Mouse (Mus musculus) gastrocnemius, postnatal 4 days (tissue): ENCODE data around the gene Tgfbr3l. TPM values are rescaled to one million over a fixed set of nuclear protein-coding genes. Genes with fewer than 3 reads are reported as not detected.

Experiments used
- DNase-seq, 2 experiments: peaks; one replicate each; pipeline ENCODE4 v3.0.0; 2021 to 2022; ENCODE audit warnings: low spot score in 2 of 2, mixed read lengths in 2 of 2
- total RNA-seq, 2 experiments: library from RNA; stranded (reverse); gene quantifications; 2 replicates each; pipeline ENCODE4 v1.2.3; 2021

Tgfbr3l gene
- total RNA-seq, 2 experiments from 2014 or later: 5.2 to 9.7 TPM

GRCm38 (mm10) chr8:4259805-4260170, 11.8 kb downstream of the Tgfbr3l start:
- no peak for DNase-seq

- DNase-seq: no peak
These were observed 15.2 kb downstream of the Tgfbr3l start for GRCm38 (mm10) chr8:4263105-4263791.

- no peak for DNase-seq
These were observed 17.3 kb downstream of the Tgfbr3l start for GRCm38 (mm10) chr8:4265160-4265914.

- no peak for DNase-seq
These were observed 19.6 kb downstream of the Tgfbr3l start for GRCm38 (mm10) chr8:4267627-4268026.

GRCm38 (mm10) chr8:4269609-4270008, 21.6 kb downstream of the Tgfbr3l start:
- no peak for DNase-seq

GRCm38 (mm10) chr8:4275275-4276110, 27.5 kb downstream of the Tgfbr3l start, which contains the start of gene Timm44:
Gene Timm44, minus strand, starts transcription at chr8:4275913.
- DNase-seq: peak; percentile 85 to 97

GRCm38 (mm10) chr8:4276111-4276465, 28.1 kb downstream of the Tgfbr3l start:
- DNase-seq: no peak

GRCm38 (mm10) chr8:4292738-4293137, 44.7 kb downstream of the Tgfbr3l start:
- DNase-seq: no peak

GRCm38 (mm10) chr8:4297822-4298221, 49.8 kb downstream of the Tgfbr3l start:
- DNase-seq: no peak

Other genes with a start within 250 kb of the Tgfbr3l start
- 1 to 10 TPM; 2.3 to 3.1 TPM for gene Cd209f, start 142.4 kb upstream of the Tgfbr3l start, total RNA-seq
- gene Cd209g, start 114.1 kb upstream of the Tgfbr3l start, total RNA-seq: under 1 TPM in 1 of 2 experiments, not detected in 1; 0.13 TPM
- gene Evi5l, start 81.6 kb upstream of the Tgfbr3l start, total RNA-seq: 10 to 100 TPM; 25.2 to 29.0 TPM
- under 1 TPM; 0.13 to 0.27 TPM for gene Prr36, start 30.8 kb upstream of the Tgfbr3l start, total RNA-seq
- under 1 TPM in 1 of 2 experiments, not detected in 1; 0.07 TPM for gene Lrrc8e, start 21.4 kb upstream of the Tgfbr3l start, total RNA-seq
- gene Map2k7, start 9.5 kb upstream of the Tgfbr3l start, total RNA-seq: 10 to 100 TPM; 58.3 to 62.6 TPM
- under 1 TPM in 1 of 2 experiments, not detected in 1; 0.20 TPM for gene Gm49320, start 9.3 kb upstream of the Tgfbr3l start, total RNA-seq
- gene Snapc2, start 4.9 kb downstream of the Tgfbr3l start, total RNA-seq: 10 to 100 TPM; 21.7 to 22.5 TPM
- gene Ctxn1, start 11.1 kb downstream of the Tgfbr3l start, total RNA-seq: 1 to 10 TPM; 7.5 to 8.0 TPM
- 10 to 100 TPM; 73.9 to 78.4 TPM for gene Timm44, start 27.7 kb downstream of the Tgfbr3l start, total RNA-seq
- 10 to 100 TPM in 1 of 2 experiments, 1 to 10 TPM in 1; 7.6 to 11.9 TPM for gene Ccl25, start 77.0 kb downstream of the Tgfbr3l start, total RNA-seq
- gene Elavl1, start 77.2 kb downstream of the Tgfbr3l start, total RNA-seq: 10 to 100 TPM; 70.1 to 76.5 TPM
- 10 to 100 TPM; 14.6 to 16.4 TPM for gene Cers4, start 244.8 kb downstream of the Tgfbr3l start, total RNA-seq